In the genomic region with DNA sequence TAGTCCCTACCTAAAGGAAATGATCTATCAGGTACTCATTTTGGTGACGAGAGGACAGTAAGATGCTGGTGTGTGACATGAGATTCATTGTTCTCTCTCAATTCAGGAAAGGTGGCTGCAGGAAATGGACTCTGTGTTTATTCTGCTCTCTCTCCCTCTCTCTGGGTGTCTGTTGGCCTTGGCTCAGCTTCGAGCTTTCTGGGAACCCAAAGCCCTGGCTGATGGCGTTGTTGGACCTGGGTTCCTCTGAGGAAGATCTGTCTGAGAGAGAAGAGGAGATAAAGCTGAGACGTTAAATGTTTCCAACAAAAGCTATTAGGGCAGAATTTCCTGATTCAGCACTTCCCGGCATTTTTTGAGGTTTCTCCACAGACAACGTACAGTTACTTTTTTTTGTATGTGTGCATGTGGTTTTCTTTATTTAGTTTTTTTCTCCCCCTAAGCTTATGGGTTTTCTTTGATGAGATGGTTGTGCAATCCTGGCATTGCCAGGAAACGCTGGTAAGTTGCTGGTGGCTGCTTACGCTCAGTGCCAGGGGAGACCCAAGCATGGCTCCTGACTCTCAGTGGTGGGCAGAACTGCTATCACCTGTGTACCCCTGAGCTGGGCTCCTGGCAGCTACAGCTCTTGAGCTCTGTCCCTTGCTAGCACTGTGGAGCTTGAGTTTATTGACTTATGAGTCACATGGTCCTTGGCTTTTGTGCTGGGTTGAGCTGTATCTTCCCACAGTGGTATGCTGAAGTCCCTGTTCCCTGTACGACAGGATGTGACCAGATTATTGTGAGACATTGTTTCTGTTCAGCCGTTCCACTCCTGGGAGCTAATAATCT, we compare ENCODE assay signal across 10 mouse cellular contexts.
A peak's percentile ranks its signal among the peaks of the same experiment; 100 is the strongest.
DNase-seq lines count a peak whose midpoint lies in the region; ATAC-seq and TF ChIP-seq lines count a peak whose summit lies in the region.
"Had no signal": no experiment of that assay in that cellular context is flagged by ENCODE, and none has a peak within 500 bp of the region (broad histone marks: within the 10 kb centered on the region; RNA-seq: fewer than 3 reads in every experiment).

No protein-coding gene starts in this region.

- H3K4me1 ChIP-seq in heart, adult 2 months (ENCODE audit: control insufficient read depth, insufficient read depth, low read length): peaks cover 9% of the 10 kb centered on the region; the same call in 1 of the 2 replicates
- H3K4me1 ChIP-seq in embryonic facial prominence, embryonic 15.5 days: peaks cover 18% of the 10 kb centered on the region
- peaks cover 12% of the 10 kb centered on the region for H3K4me1 ChIP-seq in liver, embryonic 15.5 days (replicated peaks)

- intact Hi-C loops in heart, adult 2 months (cut with DNase I): no loop called here
- intact Hi-C loops in heart, postnatal 14 days (cut with DNase I): no loop called here

- no peak for ATAC-seq in embryonic facial prominence, embryonic 15.5 days (ENCODE audit: insufficient number of reproducible peaks, low FRiP score, low TSS enrichment, low read depth)
- ATAC-seq in liver, embryonic 15.5 days (ENCODE audit: insufficient read depth): peak; percentile 61

- TF ChIP-seq POLR2A in heart, adult 2 months (IDR thresholded peaks at IDR 0.05; ENCODE audit: insufficient read depth, low read depth, low read length): no peak

- H3K27me3 ChIP-seq in heart, adult 2 months (ENCODE audit: control insufficient read depth, insufficient read depth, low read length): no peaks in the 10 kb centered on the region
- no peaks in the 10 kb centered on the region for H3K27me3 ChIP-seq in embryonic facial prominence, embryonic 15.5 days
- 0 out of 2 replicates have a peak, but pooled peaks cover 3% of the 10 kb centered on the region for H3K27me3 ChIP-seq in liver, embryonic 15.5 days
- H3K27me3 ChIP-seq: forebrain, embryonic 12.5 days; neural tube, embryonic 12.5 days had no signal

- DNase-seq in heart, adult 2 months: peak; percentile 10 to 29
- no peak for DNase-seq in heart, postnatal 14 days
- DNase-seq in 3134 (ENCODE audit: extremely low read depth, insufficient read length, low spot score): peak; percentile 66
- no peak for DNase-seq in left cerebral cortex, adult 9 months (ENCODE audit: low spot score in 2 of 2)
- DNase-seq in left cerebral cortex, adult 18-20 months (ENCODE audit: low spot score in 2 of 2): no peak
- no peak for DNase-seq in urinary bladder, postnatal 14 days (ENCODE audit: low spot score)

- TF ChIP-seq EP300 in heart, adult 2 months (IDR thresholded peaks at IDR 0.05; ENCODE audit: insufficient read depth, low read depth, low read length): no peak

- no peak overlapping the region for H3K4me3 ChIP-seq in heart, adult 2 months
- H3K4me3 ChIP-seq in embryonic facial prominence, embryonic 15.5 days (replicated peaks): no peak overlapping the region
- no peak overlapping the region for H3K4me3 ChIP-seq in liver, embryonic 15.5 days (replicated peaks)
- H3K4me3 ChIP-seq: forebrain, embryonic 12.5 days; neural tube, embryonic 12.5 days had no signal

- no peak for TF ChIP-seq CTCF in heart, adult 2 months (IDR thresholded peaks at IDR 0.05)

- no peaks in the 10 kb centered on the region for H3K36me3 ChIP-seq in heart, adult 2 months (ENCODE audit: control insufficient read depth, insufficient read depth, low read length)
- H3K36me3 ChIP-seq in embryonic facial prominence, embryonic 15.5 days: no peaks in the 10 kb centered on the region
- H3K36me3 ChIP-seq in liver, embryonic 15.5 days (replicated peaks): no peaks in the 10 kb centered on the region
- H3K36me3 ChIP-seq: forebrain, embryonic 12.5 days; neural tube, embryonic 12.5 days had no signal

- H3K4me2 ChIP-seq in embryonic facial prominence, embryonic 15.5 days (replicated peaks): no peak overlapping the region
- H3K4me2 ChIP-seq in liver, embryonic 15.5 days: no peak overlapping the region
- H3K4me2 ChIP-seq: forebrain, embryonic 12.5 days; neural tube, embryonic 12.5 days had no signal

- H3K79me2 ChIP-seq in heart, adult 2 months (replicated peaks; ENCODE audit: control insufficient read depth, insufficient read depth, low read length): no peaks in the 10 kb centered on the region

- H3K9ac ChIP-seq in heart, adult 2 months (ENCODE audit: low read depth, low read length): no peak overlapping the region
- H3K9ac ChIP-seq in embryonic facial prominence, embryonic 15.5 days: no peak overlapping the region
- no peak overlapping the region for H3K9ac ChIP-seq in liver, embryonic 15.5 days
- H3K9ac ChIP-seq: forebrain, embryonic 12.5 days; neural tube, embryonic 12.5 days had no signal

- H3K27ac ChIP-seq in heart, adult 2 months: no peak overlapping the region
- peak overlapping the region; percentile 56; the same call in 1 of the 2 replicates for H3K27ac ChIP-seq in embryonic facial prominence, embryonic 15.5 days (replicated peaks)
- H3K27ac ChIP-seq in liver, embryonic 15.5 days (replicated peaks): no peak overlapping the region
- H3K27ac ChIP-seq: forebrain, embryonic 12.5 days; neural tube, embryonic 12.5 days had no signal

- WGBS in heart, adult 2 months: 42% methylated on average over 10 of the region's 10 CpGs
- whole genome bisulfite sequencing in embryonic facial prominence, embryonic 15.5 days: 30% methylated on average over 10 of the region's 10 CpGs
- WGBS in liver, embryonic 15.5 days (ENCODE audit: insufficient replicate concordance): 16% methylated on average over 10 of the region's 10 CpGs

- no peaks in the 10 kb centered on the region for H3K9me3 ChIP-seq in embryonic facial prominence, embryonic 15.5 days (replicated peaks)
- H3K9me3 ChIP-seq in liver, embryonic 15.5 days (replicated peaks): no peaks in the 10 kb centered on the region
- H3K9me3 ChIP-seq: forebrain, embryonic 12.5 days; neural tube, embryonic 12.5 days had no signal

Comparison
In these comparisons a context has a peak if more than half of its experiments do, and no peak if none do; other contexts are left out.
1. DNase-seq: peak in heart, adult 2 months (2 of 2) and 3134 (single experiment); none in heart, postnatal 14 days (0 of 2), left cerebral cortex, adult 9 months (0 of 2), left cerebral cortex, adult 18-20 months (0 of 2) and urinary bladder, postnatal 14 days (single experiment).